Mouse (Mus musculus) olfactory bulb, adult 2 months (tissue): Measurements from ENCODE around the gene Acadm. TPM values are rescaled to one million over a fixed set of nuclear protein-coding genes. Genes with fewer than 3 reads are reported as not detected.
A peak's percentile ranks its signal among the peaks of the same experiment; 100 is the strongest.

Source experiments
- H3K27ac ChIP-seq: fragments of 200-500 bp; 2 replicates; pipeline ENCODE4 v1.5.1; 2012; ENCODE audit warnings: low read depth, low read length; ENCODE audit not compliant: insufficient read depth
- H3K4me1 ChIP-seq: fragments of 200-500 bp; 2 replicates; pipeline ENCODE4 v1.6.1; 2012; ENCODE audit warnings: low read length; ENCODE audit not compliant: control insufficient read depth, insufficient read depth
- H3K4me3 ChIP-seq: fragments of 200-500 bp; 2 replicates; pipeline ENCODE4 v1.5.1; 2012; ENCODE audit warnings: mild to moderate bottlenecking, low read depth, low read length, moderate library complexity; ENCODE audit not compliant: insufficient read depth
- CTCF ChIP-seq: fragments of 200-500 bp; IDR thresholded peaks from 2 replicates; pipeline ENCODE4 v1.5.1; 2012; ENCODE audit warnings: low read depth, mild to moderate bottlenecking, low read length, moderate library complexity; ENCODE audit not compliant: insufficient read depth
- POLR2A ChIP-seq: fragments of 200-500 bp; IDR thresholded peaks from 2 replicates; pipeline ENCODE4 v1.6.1; 2012; ENCODE audit warnings: mild to moderate bottlenecking, low read depth, low read length, moderate library complexity; ENCODE audit not compliant: insufficient read depth
- WGBS: fragments of 180-500 bp; shearing (Covaris S2); methylation state at CpG from one replicate; pipeline ENCODE4 v1.1.7; 2018; 5-methylcytosine and 5-hydroxymethylcytosine counted together
- polyA plus RNA-seq: library from polyadenylated mRNA; stranded (reverse); fragments of >200 nt; gene quantifications from 2 replicates; pipeline ENCODE4 v1.2.4, GENCODE M21; 2012; ENCODE audit warnings: low replicate concordance; ENCODE audit not compliant: missing spikeins, insufficient read depth, insufficient read length

The Acadm gene
- polyA plus RNA-seq, 1 experiment: 570 TPM

- Histone ChIP-seq H3K4me1 (no peaks in the 10 kb centered on the region), H3K4me3 (no peak overlapping the region), H3K27ac (no peak overlapping the region)
- 90% methylated on average over 7 of the region's 7 CpGs for WGBS
- no peak for TF ChIP-seq POLR2A
- TF ChIP-seq CTCF: no peak
Observed at GRCm38 (mm10) chr3:153926333-153926732, 18.1 kb downstream of the Acadm start.

- TF ChIP-seq POLR2A (no peak), CTCF (no peak)
- no peak overlapping the region for H3K4me3 ChIP-seq
- H3K4me1 ChIP-seq: no peaks in the 10 kb centered on the region
- no peak overlapping the region for H3K27ac ChIP-seq
- WGBS: 96% methylated on average over 10 of the region's 10 CpGs
Observed at GRCm38 (mm10) chr3:153921147-153921910, 23.1 kb downstream of the Acadm start.

- H3K4me3 ChIP-seq: no peak overlapping the region
- 19% methylated on average over 1 of the region's 1 CpGs for WGBS
- H3K27ac ChIP-seq: no peak overlapping the region
- no peak for TF ChIP-seq POLR2A
- H3K4me1 ChIP-seq: no peaks in the 10 kb centered on the region; the same call in 1 of the 2 replicates
Observed at GRCm38 (mm10) chr3:153917200-153917599, 27.2 kb downstream of the Acadm start.

GRCm38 (mm10) chr3:153913510-153914243 lies 30.8 kb downstream of the Acadm start:
- no peak for TF ChIP-seq POLR2A
- no peak for TF ChIP-seq CTCF
- Histone ChIP-seq H3K4me3 (no peak overlapping the region), H3K27ac (peak overlapping the region; percentile 98), H3K4me1 (peaks cover 5% of the 10 kb centered on the region)
- WGBS: 41% methylated on average over 6 of the region's 6 CpGs

GRCm38 (mm10) chr3:153912546-153913509 lies 31.6 kb downstream of the Acadm start, which contains the start of gene Rabggtb:
Rabggtb (minus strand) TSS chr3:153913009.
- peak within 1 kb of the TSS; percentile 70 for H3K4me3 ChIP-seq
- under 1% methylated on average over 65 of the region's 65 CpGs for WGBS
- H3K4me1 ChIP-seq: peaks cover 5% of the 10 kb centered on the region
- TF ChIP-seq POLR2A (peak; percentile 99), CTCF (no peak)
- H3K27ac ChIP-seq: peak within 1 kb of the TSS; percentile 98

GRCm38 (mm10) chr3:153911882-153912440 lies 32.5 kb downstream of the Acadm start:
- peaks cover 5% of the 10 kb centered on the region for H3K4me1 ChIP-seq
- WGBS: 3% methylated on average over 12 of the region's 12 CpGs
- 0 out of 2 replicates have a peak overlapping the region, but pooled peaks have one; percentile 61 for H3K27ac ChIP-seq
- TF ChIP-seq CTCF (no peak), POLR2A (no peak)
- peak overlapping the region; percentile 70 for H3K4me3 ChIP-seq

- WGBS: 33% methylated on average over 8 of the region's 8 CpGs
- Histone ChIP-seq H3K4me1 (peaks cover 5% of the 10 kb centered on the region), H3K4me3 (peak overlapping the region; percentile 29), H3K27ac (no peak overlapping the region)
- TF ChIP-seq POLR2A: no peak
- TF ChIP-seq CTCF: no peak
Observed at GRCm38 (mm10) chr3:153911197-153911881, 33.1 kb downstream of the Acadm start.

GRCm38 (mm10) chr3:153910489-153910888 lies 33.9 kb downstream of the Acadm start:
- TF ChIP-seq POLR2A: no peak
- TF ChIP-seq CTCF: no peak
- peaks cover 5% of the 10 kb centered on the region for H3K4me1 ChIP-seq
- H3K27ac ChIP-seq: no peak overlapping the region
- 69% methylated on average over 7 of the region's 7 CpGs for WGBS
- no peak overlapping the region for H3K4me3 ChIP-seq

- 78% methylated on average over 5 of the region's 5 CpGs for WGBS
- Histone ChIP-seq H3K27ac (no peak overlapping the region), H3K4me3 (no peak overlapping the region), H3K4me1 (peaks cover 5% of the 10 kb centered on the region)
- TF ChIP-seq CTCF: no peak
- no peak for TF ChIP-seq POLR2A
Observed at GRCm38 (mm10) chr3:153908919-153909318, 35.5 kb downstream of the Acadm start.
